Mouse (Mus musculus) fat pad, adult 2 months (tissue): ENCODE measurements at regions not wholly inside any gene's neighbourhood (a gene's known extent, or its start where the extent isn't known, plus 50 kb on each side); places are given as distances from the start of the nearest gene placed in this dataset.

Experiments used
- DNase-seq: peaks from one replicate; pipeline ENCODE4 v3.0.0-alpha.2; 2011; ENCODE audit warnings: low read depth, low spot score; ENCODE audit errors: extremely low read depth

- DNase-seq: no peak
Measured at GRCm38 (mm10) chr19:14181661-14182415, 268.5 kb downstream of the Olfr1505 start.

- DNase-seq: no peak
Measured at GRCm38 (mm10) chr19:14191820-14192219, 278.5 kb downstream of the Olfr1505 start.

GRCm38 (mm10) chr19:14197864-14198263, 284.5 kb downstream of the Olfr1505 start:
- DNase-seq: no peak

GRCm38 (mm10) chr19:14220507-14220909, 307.2 kb downstream of the Olfr1505 start:
- DNase-seq: no peak

- no peak for DNase-seq
Measured at GRCm38 (mm10) chr19:14225061-14225696, 311.8 kb downstream of the Olfr1505 start.

- no peak for DNase-seq
Measured at GRCm38 (mm10) chr19:14225787-14226186, 312.5 kb downstream of the Olfr1505 start.

GRCm38 (mm10) chr19:14226521-14226920, 313.2 kb downstream of the Olfr1505 start:
- DNase-seq: peak; percentile 68

GRCm38 (mm10) chr19:14243565-14243964, 330.2 kb downstream of the Olfr1505 start:
- no peak for DNase-seq

- no peak for DNase-seq
Measured at GRCm38 (mm10) chr19:14246973-14247614, 333.8 kb downstream of the Olfr1505 start.

- no peak for DNase-seq
Measured at GRCm38 (mm10) chr19:14247979-14248378, 334.6 kb downstream of the Olfr1505 start.

- DNase-seq: no peak
Measured at GRCm38 (mm10) chr19:14258621-14259051, 339.2 kb downstream of the Tle4 start.

- DNase-seq: no peak
Measured at GRCm38 (mm10) chr19:14259223-14259622, 338.6 kb downstream of the Tle4 start.

GRCm38 (mm10) chr19:14289331-14289737, 308.5 kb downstream of the Tle4 start:
- DNase-seq: no peak

GRCm38 (mm10) chr19:14290911-14291310, 306.9 kb downstream of the Tle4 start:
- no peak for DNase-seq

- no peak for DNase-seq
Measured at GRCm38 (mm10) chr19:14293172-14293571, 304.7 kb downstream of the Tle4 start.

- DNase-seq: no peak
Measured at GRCm38 (mm10) chr19:14301176-14301943, 296.5 kb downstream of the Tle4 start.

- DNase-seq: no peak
Measured at GRCm38 (mm10) chr19:14314301-14314700, 283.6 kb downstream of the Tle4 start.

GRCm38 (mm10) chr19:14319677-14320191, 278.1 kb downstream of the Tle4 start:
- no peak for DNase-seq

GRCm38 (mm10) chr19:14325353-14326052, 272.3 kb downstream of the Tle4 start:
- DNase-seq: no peak
